Mouse (Mus musculus): ENCODE results near the gene Cachd1. TPM values are rescaled to one million over a fixed set of nuclear protein-coding genes. Genes with fewer than 3 reads are reported as not detected.

The Cachd1 gene
- polyA plus RNA-seq, 1 experiment from 2014 or later = 6.8 TPM

- WGBS = 83% methylated on average over 16 of the region's 16 CpGs
- H3K36me3 ChIP-seq = peaks cover 77% of the 10 kb centered on the region
- H3K9me3 ChIP-seq = no peaks in the 10 kb centered on the region
- no peak overlapping the region for H3K4me2 ChIP-seq
- no peak overlapping the region for H3K27ac ChIP-seq (replicated peaks)
- H3K9ac ChIP-seq = no peak overlapping the region
- H3K4me3 ChIP-seq = no peak overlapping the region
- H3K4me1 ChIP-seq = no peaks in the 10 kb centered on the region
- ATAC-seq (ENCODE audit: extremely low read depth, insufficient number of reproducible peaks, low FRiP score, low TSS enrichment) = no peak
- H3K27me3 ChIP-seq (replicated peaks) = no peaks in the 10 kb centered on the region
These were observed 197.4 kb downstream of the Cachd1 start for GRCm38 (mm10) chr4:100973641-100974454.

- no peak overlapping the region for H3K9ac ChIP-seq
- no peak for ATAC-seq (ENCODE audit: extremely low read depth, insufficient number of reproducible peaks, low FRiP score, low TSS enrichment)
- H3K36me3 ChIP-seq = peaks cover 73% of the 10 kb centered on the region
- H3K27ac ChIP-seq (replicated peaks) = no peak overlapping the region
- H3K4me3 ChIP-seq = no peak overlapping the region
- H3K27me3 ChIP-seq (replicated peaks) = no peaks in the 10 kb centered on the region
- WGBS = 88% methylated on average over 14 of the region's 14 CpGs
- no peak overlapping the region for H3K4me2 ChIP-seq
- H3K9me3 ChIP-seq = no peaks in the 10 kb centered on the region
- no peaks in the 10 kb centered on the region for H3K4me1 ChIP-seq
These were observed 198.1 kb downstream of the Cachd1 start for GRCm38 (mm10) chr4:100974455-100975035.

- ATAC-seq (ENCODE audit: extremely low read depth, insufficient number of reproducible peaks, low FRiP score, low TSS enrichment) = no peak
- no peaks in the 10 kb centered on the region for H3K27me3 ChIP-seq (replicated peaks)
- H3K36me3 ChIP-seq = peaks cover 66% of the 10 kb centered on the region
- no peak overlapping the region for H3K4me2 ChIP-seq
- H3K4me3 ChIP-seq = no peak overlapping the region
- no peaks in the 10 kb centered on the region for H3K9me3 ChIP-seq
- H3K9ac ChIP-seq = no peak overlapping the region
- H3K27ac ChIP-seq (replicated peaks) = no peak overlapping the region
- 86% methylated on average over 7 of the region's 7 CpGs for WGBS
- H3K4me1 ChIP-seq = peaks cover 8% of the 10 kb centered on the region
These were observed 201.0 kb downstream of the Cachd1 start for GRCm38 (mm10) chr4:100977522-100977921.

GRCm38 (mm10) chr4:100987187-100987586 is 210.7 kb downstream of the Cachd1 start:
- Histone ChIP-seq H3K36me3 (peaks cover 76% of the 10 kb centered on the region), H3K9ac (no peak overlapping the region), H3K4me2 (no peak overlapping the region), H3K4me3 (no peak overlapping the region), H3K4me1 (peaks cover 2% of the 10 kb centered on the region), H3K27me3 (replicated peaks) (no peaks in the 10 kb centered on the region), H3K27ac (replicated peaks) (no peak overlapping the region), H3K9me3 (no peaks in the 10 kb centered on the region; the same call in 1 of the 2 replicates)
- no peak for ATAC-seq (ENCODE audit: extremely low read depth, insufficient number of reproducible peaks, low FRiP score, low TSS enrichment)
- WGBS = 84% methylated on average over 1 of the region's 1 CpGs

GRCm38 (mm10) chr4:100988231-100988799 is 211.8 kb downstream of the Cachd1 start:
- H3K9ac ChIP-seq = no peak overlapping the region
- WGBS = 73% methylated on average over 8 of the region's 8 CpGs
- ATAC-seq (ENCODE audit: extremely low read depth, insufficient number of reproducible peaks, low FRiP score, low TSS enrichment) = no peak
- peaks cover 81% of the 10 kb centered on the region for H3K36me3 ChIP-seq
- no peaks in the 10 kb centered on the region for H3K27me3 ChIP-seq (replicated peaks)
- H3K4me3 ChIP-seq = no peak overlapping the region
- H3K27ac ChIP-seq (replicated peaks) = no peak overlapping the region
- no peaks in the 10 kb centered on the region; the same call in 1 of the 2 replicates for H3K9me3 ChIP-seq
- H3K4me1 ChIP-seq = peaks cover 9% of the 10 kb centered on the region; the same call in 1 of the 2 replicates
- H3K4me2 ChIP-seq = no peak overlapping the region

GRCm38 (mm10) chr4:100990996-100991395 is 214.5 kb downstream of the Cachd1 start:
- Histone ChIP-seq H3K36me3 (peaks cover 77% of the 10 kb centered on the region), H3K9ac (no peak overlapping the region), H3K4me3 (no peak overlapping the region), H3K27ac (replicated peaks) (no peak overlapping the region), H3K4me2 (no peak overlapping the region), H3K4me1 (peaks cover 21% of the 10 kb centered on the region), H3K27me3 (replicated peaks) (no peaks in the 10 kb centered on the region), H3K9me3 (no peaks in the 10 kb centered on the region; the same call in 1 of the 2 replicates)
- WGBS = 72% methylated on average over 4 of the region's 4 CpGs
- no peak for ATAC-seq (ENCODE audit: extremely low read depth, insufficient number of reproducible peaks, low FRiP score, low TSS enrichment)

GRCm38 (mm10) chr4:100992086-100992485 is 215.6 kb downstream of the Cachd1 start:
- Histone ChIP-seq H3K4me3 (no peak overlapping the region), H3K36me3 (peaks cover 76% of the 10 kb centered on the region), H3K27ac (replicated peaks) (peak overlapping the region; percentile 48), H3K27me3 (replicated peaks) (no peaks in the 10 kb centered on the region), H3K4me1 (peaks cover 21% of the 10 kb centered on the region), H3K9ac (no peak overlapping the region), H3K4me2 (no peak overlapping the region), H3K9me3 (no peaks in the 10 kb centered on the region; the same call in 1 of the 2 replicates)
- WGBS = 65% methylated on average over 6 of the region's 6 CpGs
- ATAC-seq (ENCODE audit: extremely low read depth, insufficient number of reproducible peaks, low FRiP score, low TSS enrichment) = no peak

- Histone ChIP-seq H3K27ac (replicated peaks) (peak overlapping the region; percentile 61), H3K9ac (peak overlapping the region; percentile 17; the same call in 1 of the 2 replicates), H3K4me3 (peak overlapping the region; percentile 3), H3K36me3 (peaks cover 65% of the 10 kb centered on the region), H3K4me2 (peak overlapping the region; percentile 42), H3K4me1 (peaks cover 21% of the 10 kb centered on the region), H3K27me3 (replicated peaks) (no peaks in the 10 kb centered on the region), H3K9me3 (no peaks in the 10 kb centered on the region)
- 52% methylated on average over 18 of the region's 18 CpGs for WGBS
- ATAC-seq (ENCODE audit: extremely low read depth, insufficient number of reproducible peaks, low FRiP score, low TSS enrichment) = peak; percentile 62; the same call in 1 of the 2 replicates
These were observed 218.2 kb downstream of the Cachd1 start for GRCm38 (mm10) chr4:100994442-100995255.

- Histone ChIP-seq H3K36me3 (peaks cover 60% of the 10 kb centered on the region), H3K9ac (no peak overlapping the region), H3K27ac (replicated peaks) (0 out of 2 replicates have a peak overlapping the region, but pooled peaks have one; percentile 8), H3K9me3 (no peaks in the 10 kb centered on the region), H3K4me3 (no peak overlapping the region; the same call in 1 of the 2 replicates), H3K4me2 (peak overlapping the region; percentile 42), H3K4me1 (peaks cover 21% of the 10 kb centered on the region), H3K27me3 (replicated peaks) (no peaks in the 10 kb centered on the region)
- no peak for ATAC-seq (ENCODE audit: extremely low read depth, insufficient number of reproducible peaks, low FRiP score, low TSS enrichment)
- 80% methylated on average over 5 of the region's 5 CpGs for WGBS
These were observed 219.1 kb downstream of the Cachd1 start for GRCm38 (mm10) chr4:100995617-100996016.

- 87% methylated on average over 4 of the region's 4 CpGs for WGBS
- peaks cover 55% of the 10 kb centered on the region for H3K36me3 ChIP-seq
- H3K4me3 ChIP-seq = no peak overlapping the region
These were observed 219.7 kb downstream of the Cachd1 start for GRCm38 (mm10) chr4:100996060-100996651.

More at GRCm38 (mm10) chr4:100996060-100996651, 219.7 kb downstream of the Cachd1 start:
- ATAC-seq (ENCODE audit: extremely low read depth, insufficient number of reproducible peaks, low FRiP score, low TSS enrichment) = no peak
- Histone ChIP-seq H3K9me3 (no peaks in the 10 kb centered on the region), H3K27ac (replicated peaks) (no peak overlapping the region), H3K4me1 (peaks cover 21% of the 10 kb centered on the region), H3K9ac (no peak overlapping the region), H3K27me3 (replicated peaks) (no peaks in the 10 kb centered on the region), H3K4me2 (peak overlapping the region; percentile 42; the same call in 1 of the 2 replicates)

Data from heart, embryonic 13.5 days (tissue).